Mouse (Mus musculus) liver, embryonic 14.5 days (tissue): ENCODE data around the gene Gramd4. TPM values are rescaled to one million over a fixed set of nuclear protein-coding genes. Genes with fewer than 3 reads are reported as not detected.

Experiments
- ATAC-seq: fragments of 200-750 bp; cut with Nextera tagmentation; 2 replicates; pipeline ENCODE4 v1.8.0; 2017; ENCODE audit warnings: moderate number of reproducible peaks, mild to moderate bottlenecking, moderate library complexity; ENCODE audit not compliant: insufficient read depth
- DNase-seq, 3 experiments: peaks; one replicate each; pipeline ENCODE4 v3.0.0-alpha.2; 2012 to 2013; ENCODE audit warnings: low read depth in 3 of 3, low spot score in 3 of 3
- H3K27ac ChIP-seq: fragments of 300-500 bp; sonication (generic); 2 replicates; pipeline ENCODE4 v1.5.1; 2014; ENCODE audit warnings: moderate library complexity, mild to moderate bottlenecking, control low read depth, inconsistent platforms
- H3K27me3 ChIP-seq: fragments of 300-500 bp; sonication (generic); 2 replicates; pipeline ENCODE4 v1.6.1; 2014; ENCODE audit warnings: mild to moderate bottlenecking, low read length, moderate library complexity; ENCODE audit not compliant: control insufficient read depth, insufficient read depth
- H3K36me3 ChIP-seq: fragments of 300-500 bp; sonication (generic); replicated peaks from 2 replicates; pipeline ENCODE4 v1.6.1; 2014; ENCODE audit warnings: low read depth; ENCODE audit not compliant: control insufficient read depth, insufficient read depth
- H3K4me1 ChIP-seq, 2 experiments: fragments of 200-500 bp in 1 of 2; fragments of 300-500 bp in 1 of 2; sonication (generic) in 1 of 2; replicated peaks; 2 replicates each; pipeline ENCODE4 v1.6.1; 2012 to 2014; ENCODE audit warnings: antibody characterized with exemption in 1 of 2, inconsistent platforms in 1 of 2, low read length in 1 of 2; ENCODE audit not compliant: control insufficient read depth in 2 of 2, insufficient read depth in 2 of 2
- H3K4me2 ChIP-seq: fragments of 300-500 bp; sonication (generic); 2 replicates; pipeline ENCODE4 v1.6.1; 2014; ENCODE audit warnings: low read depth, mild to moderate bottlenecking, control low read depth, moderate library complexity
- H3K4me3 ChIP-seq, 2 experiments: fragments of 200-500 bp in 1 of 2; fragments of 300-500 bp in 1 of 2; sonication (generic) in 1 of 2; 2 replicates each; pipeline ENCODE4 v1.5.1; 2012 to 2014; ENCODE audit warnings: low read depth in 2 of 2, low read length in 2 of 2, mild to moderate bottlenecking in 2 of 2, control low read depth in 1 of 2, inconsistent platforms in 1 of 2, moderate library complexity in 1 of 2; ENCODE audit not compliant: insufficient read depth in 1 of 2
- H3K9ac ChIP-seq: fragments of 300-500 bp; sonication (generic); replicated peaks from 2 replicates; pipeline ENCODE4 v1.6.1; 2014; ENCODE audit warnings: mild to moderate bottlenecking, control low read depth, moderate library complexity
- H3K9me3 ChIP-seq: fragments of 300-500 bp; sonication (generic); 2 replicates; pipeline ENCODE4 v1.6.1; 2016; ENCODE audit warnings: low read length, mixed read lengths; ENCODE audit not compliant: control insufficient read depth
- CTCF ChIP-seq: IDR thresholded peaks from 2 replicates; pipeline ENCODE4 v1.5.1; 2016; ENCODE audit warnings: antibody characterized with exemption, low read depth, control low read depth
- EP300 ChIP-seq: IDR thresholded peaks from 2 replicates; pipeline ENCODE4 v1.6.1; 2016; ENCODE audit warnings: antibody characterized with exemption, low read depth
- WGBS: fragments of 180-500 bp; shearing (Covaris S2); extraction: QIAGEN DNeasy Blood & Tissue Kit; methylation state at CpG from one replicate; pipeline ENCODE4 v1.1.7; 2014; ENCODE audit not compliant: insufficient replicate concordance; 5-methylcytosine and 5-hydroxymethylcytosine counted together
- polyA plus RNA-seq, 2 experiments: library from polyadenylated mRNA; depleted of rRNA in 1 of 2; stranded (reverse) in 1 of 2; unstranded in 1 of 2; fragments of >200 nt; fragmentation: Nextera tagmentation in 1 of 2; extraction: Ambion mirVana in 1 of 2; gene quantifications; 2 replicates each; pipeline versions ENCODE4 v1.2.1 to v1.2.3; 2012 to 2014

Gramd4 gene
- polyA plus RNA-seq, 2 experiments = 2.5 to 7.5 TPM

DNA sequence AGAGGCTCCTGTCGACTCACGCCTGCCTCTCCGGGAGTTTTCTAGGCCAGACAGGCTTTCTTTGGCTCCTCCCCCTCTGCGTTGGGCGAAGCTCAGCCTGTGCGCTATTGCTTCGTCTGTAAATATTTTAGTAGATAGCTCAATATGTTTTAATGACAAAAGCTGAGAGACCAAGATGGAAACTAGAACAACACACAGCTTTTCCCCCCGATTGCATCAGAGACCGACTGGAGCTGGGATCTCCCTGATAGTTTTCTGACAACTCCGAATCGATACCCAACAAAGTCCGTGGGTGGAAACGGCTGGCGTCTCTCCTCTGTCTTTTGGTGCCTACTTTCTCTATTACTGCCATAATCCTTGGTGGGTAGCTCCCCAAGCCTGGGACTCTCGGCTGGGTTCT, 44.8 kb downstream of the Gramd4 start:
- no peaks in the 10 kb centered on the region for H3K36me3 ChIP-seq
- H3K9me3 ChIP-seq = no peaks in the 10 kb centered on the region
- H3K9ac ChIP-seq = no peak overlapping the region
- WGBS = 85% methylated on average over 15 of the region's 15 CpGs
- ATAC-seq (no peak), DNase-seq (no peak)
- H3K4me1 ChIP-seq = peaks cover 42 to 44% of the 10 kb centered on the region in 2 experiments
- no peak for TF ChIP-seq CTCF
- TF ChIP-seq EP300 = no peak
- H3K27me3 ChIP-seq = no peaks in the 10 kb centered on the region
- no peak overlapping the region for H3K27ac ChIP-seq
- H3K4me2 ChIP-seq = no peak overlapping the region
- H3K4me3 ChIP-seq = no peak overlapping the region

DNA sequence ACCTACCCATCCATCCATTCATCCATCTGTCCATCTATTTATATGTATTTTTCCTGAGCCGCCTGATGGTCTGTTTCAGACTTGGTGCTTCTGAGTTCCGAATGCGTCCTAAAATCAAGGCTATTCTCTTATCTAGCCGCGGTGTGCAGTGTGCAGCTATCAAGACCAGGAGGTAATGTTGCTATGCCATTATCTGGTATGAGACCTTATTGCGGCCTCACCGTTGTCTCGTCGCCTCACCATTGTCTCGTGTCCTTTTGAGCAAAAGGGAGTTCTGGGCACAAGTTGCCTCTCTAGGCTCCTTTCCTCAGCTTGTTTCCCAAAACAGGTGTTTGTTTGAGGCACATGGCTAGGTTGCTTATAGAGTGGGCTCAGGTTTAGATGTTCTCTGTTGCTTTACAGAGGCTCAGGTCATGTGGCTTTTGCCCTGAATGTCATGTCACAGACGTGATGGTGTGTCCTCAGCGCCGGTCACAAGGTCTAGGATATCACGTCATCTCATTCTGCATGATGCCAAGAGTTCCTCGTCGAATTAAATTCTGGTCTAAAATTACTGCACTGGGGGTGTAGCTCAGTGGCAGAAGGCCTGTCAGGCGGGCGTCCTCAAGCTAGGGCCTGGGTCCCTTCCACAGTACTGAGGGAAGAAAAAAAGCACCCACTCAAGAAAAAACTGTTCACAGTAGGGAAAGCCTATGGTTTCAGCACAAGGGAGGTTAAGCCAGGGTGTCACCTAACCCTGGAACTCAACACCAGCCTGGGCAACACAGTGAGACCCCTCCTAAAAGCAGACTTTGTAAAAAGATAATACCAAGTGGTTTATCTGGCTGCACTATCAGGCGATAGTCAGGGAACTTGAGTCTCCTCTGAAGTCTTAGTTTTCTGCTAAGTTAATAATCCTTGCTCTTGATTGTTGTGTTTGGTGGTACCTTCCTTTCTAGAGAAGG, 47.2 kb downstream of the Gramd4 start:
- Histone ChIP-seq H3K4me2 (peak overlapping the region; percentile 52), H3K36me3 (no peaks in the 10 kb centered on the region), H3K9ac (peak overlapping the region; percentile 32), H3K27ac (peak overlapping the region; percentile 99), H3K27me3 (no peaks in the 10 kb centered on the region), H3K9me3 (no peaks in the 10 kb centered on the region), H3K4me1 (peaks cover 58 to 61% of the 10 kb centered on the region in 2 experiments), H3K4me3 (peak overlapping the region in 1 of 2 experiments; percentile 27; a peak in 1 of 4 replicates)
- TF ChIP-seq EP300 (peak; percentile 54), CTCF (no peak)
- DNase-seq (peak; percentile 76 to 83 (median 83)), ATAC-seq (peak; percentile 88)
- 21% methylated on average over 19 of the region's 19 CpGs for WGBS

DNA sequence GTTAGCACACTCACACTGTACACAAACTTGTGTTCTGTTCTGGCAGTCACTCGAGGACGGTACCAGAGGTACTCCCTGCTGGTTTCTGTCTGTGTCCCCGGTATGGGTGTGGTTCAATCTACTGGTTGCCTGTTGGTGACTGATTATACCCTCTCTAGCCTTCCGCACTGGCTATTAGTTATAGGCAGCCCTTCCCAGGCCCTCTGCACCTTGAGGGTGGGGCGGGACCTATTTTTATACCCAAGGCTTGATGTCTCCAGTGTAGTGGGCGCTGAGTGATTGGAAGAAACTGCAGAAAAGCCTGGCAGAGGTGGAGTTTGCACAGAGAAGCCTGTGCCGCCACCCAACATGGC, 47.8 kb downstream of the Gramd4 start:
- H3K4me2 ChIP-seq = peak overlapping the region; percentile 52
- H3K4me3 ChIP-seq = peak overlapping the region in 1 of 2 experiments; percentile 27; a peak in 1 of 4 replicates
- peak overlapping the region; percentile 32 for H3K9ac ChIP-seq
- TF ChIP-seq CTCF (no peak), EP300 (peak; percentile 92)
- no peaks in the 10 kb centered on the region for H3K27me3 ChIP-seq
- WGBS = 17% methylated on average over 7 of the region's 7 CpGs
- H3K27ac ChIP-seq = peak overlapping the region; percentile 99
- H3K4me1 ChIP-seq = peaks cover 58 to 67% of the 10 kb centered on the region in 2 experiments
- ATAC-seq (peak; percentile 95), DNase-seq (peak; percentile 92 to 96 (median 94))
- H3K9me3 ChIP-seq = no peaks in the 10 kb centered on the region
- no peaks in the 10 kb centered on the region for H3K36me3 ChIP-seq

DNA sequence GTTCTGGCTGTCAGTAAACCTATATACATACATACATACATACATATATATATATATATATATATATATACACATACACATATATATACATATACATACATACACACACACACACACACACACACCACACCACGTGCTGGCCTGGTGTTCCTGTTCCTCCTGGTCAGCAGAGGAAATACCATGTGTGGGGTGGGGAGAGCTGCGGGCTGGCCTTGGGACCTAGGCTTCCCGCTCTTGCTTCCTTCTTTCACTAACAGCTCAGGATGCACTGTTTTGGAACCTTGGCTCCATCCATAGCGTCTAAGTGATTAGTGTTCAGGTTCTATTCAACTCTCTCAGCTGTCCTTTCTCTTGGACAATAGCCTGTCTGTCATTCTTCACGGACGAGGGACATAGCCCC, 48.3 kb downstream of the Gramd4 start:
- Histone ChIP-seq H3K27me3 (no peaks in the 10 kb centered on the region), H3K36me3 (no peaks in the 10 kb centered on the region), H3K4me1 (peaks cover 58 to 70% of the 10 kb centered on the region in 2 experiments), H3K27ac (peak overlapping the region; percentile 99), H3K9me3 (no peaks in the 10 kb centered on the region), H3K9ac (peak overlapping the region; percentile 32), H3K4me3 (peak overlapping the region; percentile 2 to 27; a peak in 1 of 4 replicates), H3K4me2 (peak overlapping the region; percentile 52)
- DNase-seq = no peak
- TF ChIP-seq EP300 (no peak), CTCF (no peak)
- ATAC-seq = no peak
- WGBS = 61% methylated on average over 6 of the region's 6 CpGs

DNA sequence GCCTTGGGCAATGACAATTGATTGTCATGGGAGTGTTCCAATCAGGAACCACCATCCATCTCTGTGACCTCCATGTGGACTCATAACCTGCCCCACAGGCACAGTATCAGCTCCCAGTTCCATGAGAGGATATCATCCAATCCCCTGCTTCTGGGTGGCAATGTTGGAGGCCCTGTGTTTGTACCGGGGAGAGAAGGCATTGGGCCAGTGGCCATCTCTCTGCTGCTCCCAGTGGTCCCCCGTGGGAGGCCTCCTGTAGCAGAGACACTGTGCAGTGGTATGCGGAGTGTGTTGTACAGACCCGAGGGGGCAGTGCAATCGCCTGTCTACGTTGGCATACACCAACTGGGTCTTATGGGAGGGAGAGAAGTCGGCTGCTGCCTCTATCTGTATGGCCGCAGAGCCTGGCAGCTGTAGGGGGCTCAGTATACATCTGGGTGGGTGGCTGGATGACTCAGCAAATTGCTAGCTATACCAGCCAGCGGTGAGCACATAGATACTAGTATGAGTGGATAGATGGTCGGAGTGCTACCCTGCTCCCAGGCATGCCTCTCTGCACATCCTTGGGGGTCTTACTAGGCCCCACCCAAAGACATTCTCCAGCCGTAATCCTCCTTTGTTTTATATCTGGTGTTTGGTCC, 50.5 kb downstream of the Gramd4 start:
- no peaks in the 10 kb centered on the region for H3K36me3 ChIP-seq
- H3K4me2 ChIP-seq = peak overlapping the region; percentile 35
- ATAC-seq (peak; percentile 20), DNase-seq (peak; percentile 51 to 54 (median 54))
- WGBS = 37% methylated on average over 11 of the region's 11 CpGs
- H3K9me3 ChIP-seq = no peaks in the 10 kb centered on the region
- H3K9ac ChIP-seq = peak overlapping the region; percentile 4
- H3K27ac ChIP-seq = peak overlapping the region; percentile 99
- no peaks in the 10 kb centered on the region for H3K27me3 ChIP-seq
- TF ChIP-seq EP300 (peak; percentile 39; the same call in 1 of the 2 replicates), CTCF (peak; percentile 59)
- H3K4me1 ChIP-seq = peaks cover 66 to 83% of the 10 kb centered on the region in 2 experiments
- no peak overlapping the region for H3K4me3 ChIP-seq
